Mouse (Mus musculus): ENCODE measurements at regions not wholly inside any gene's neighbourhood (a gene's known extent, or its start where the extent isn't known, plus 50 kb on each side); places are given as distances from the start of the nearest gene placed in this dataset.

- TF ChIP-seq EP300 (IDR thresholded peaks at IDR 0.05; ENCODE audit: insufficient read depth, low read depth, low read length) (no peak), POLR2A (IDR thresholded peaks at IDR 0.05; ENCODE audit: insufficient read depth, low read depth, low read length) (no peak)
These were observed 427.8 kb upstream of the Prickle1 start for GRCm38 (mm10) chr15:94023501-94023900.
